Mouse (Mus musculus) E14TG2a.4 (cell line): ENCODE results near the gene Cyp39a1.

Experiments used
- H3K27me3 ChIP-seq: 2 replicates; pipeline ENCODE4 v1.6.1; 2014; ENCODE audit warnings: low read length, control low read depth; ENCODE audit not compliant: insufficient read depth
- H3K36me3 ChIP-seq: 2 replicates; pipeline ENCODE4 v1.6.1; 2014; ENCODE audit warnings: low read length, control low read depth; ENCODE audit not compliant: insufficient read depth
- H3K4me1 ChIP-seq: replicated peaks from 2 replicates; pipeline ENCODE4 v1.6.1; 2014; ENCODE audit warnings: low read depth, low read length, control low read depth
- H3K4me3 ChIP-seq: replicated peaks from 2 replicates; pipeline ENCODE4 v1.5.1; 2014; ENCODE audit warnings: mild to moderate bottlenecking, low read length
- H3K9me3 ChIP-seq: 2 replicates; pipeline ENCODE4 v1.6.1; 2014; ENCODE audit warnings: low read length, control low read depth
- CTCF ChIP-seq: conservative IDR thresholded peaks from 2 replicates; pipeline ENCODE4 v1.5.1; 2014; ENCODE audit warnings: low read length
- NANOG ChIP-seq: IDR thresholded peaks from 2 replicates; pipeline ENCODE4 v1.6.1; 2014; ENCODE audit warnings: borderline replicate concordance, low read length, mixed read lengths
- POU5F1 ChIP-seq: IDR thresholded peaks from 2 replicates; pipeline ENCODE4 v1.6.1; 2014; ENCODE audit warnings: low read length, borderline replicate concordance

Gene Cyp39a1

GRCm38 (mm10) chr17:43667290-43667843, at the start of gene Cyp39a1:
Gene Cyp39a1 (plus strand): TSS chr17:43667425.
- H3K4me3 ChIP-seq = peak within 1 kb of the TSS; percentile 89
- no peaks in the 10 kb centered on the region for H3K27me3 ChIP-seq
- TF ChIP-seq POU5F1 (no peak), NANOG (no peak), CTCF (no peak)

GRCm38 (mm10) chr17:43619156-43619555, 48.1 kb upstream of the Cyp39a1 start:
- Histone ChIP-seq H3K27me3 (peaks cover 11% of the 10 kb centered on the region; the same call in 1 of the 2 replicates), H3K9me3 (peaks cover 12% of the 10 kb centered on the region; the same call in 1 of the 2 replicates), H3K36me3 (no peaks in the 10 kb centered on the region), H3K4me3 (no peak overlapping the region), H3K4me1 (no peaks in the 10 kb centered on the region)
- no peak for TF ChIP-seq CTCF
- TF ChIP-seq NANOG = no peak
- TF ChIP-seq POU5F1 = no peak

More at GRCm38 (mm10) chr17:43667290-43667843, at the start of gene Cyp39a1:
- Histone ChIP-seq H3K36me3 (peaks cover 12% of the 10 kb centered on the region), H3K9me3 (no peaks in the 10 kb centered on the region), H3K4me1 (peaks cover 28% of the 10 kb centered on the region)

DNA sequence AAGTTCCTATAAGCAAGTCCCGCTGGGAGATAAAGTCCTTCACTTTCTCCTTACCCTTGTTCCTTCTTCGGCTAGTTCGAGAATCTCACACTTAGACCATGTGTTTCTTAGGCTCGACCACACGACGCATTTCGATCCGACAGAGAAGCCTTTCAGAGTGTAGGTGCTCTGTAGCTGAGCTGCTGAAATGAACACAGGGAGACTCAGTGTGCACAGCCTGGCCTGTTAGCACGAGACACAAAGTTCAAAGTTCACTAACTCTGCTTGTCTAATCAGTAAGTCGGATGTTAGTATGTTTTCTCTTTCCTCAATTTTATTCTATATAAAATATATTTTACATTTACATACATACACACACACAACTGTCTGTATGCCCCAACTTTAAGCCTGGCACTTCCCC, 45.1 kb upstream of the Cyp39a1 start:
- no peak overlapping the region for H3K4me3 ChIP-seq
- TF ChIP-seq POU5F1 (no peak), CTCF (no peak), NANOG (no peak)
- H3K9me3 ChIP-seq = peaks cover 12% of the 10 kb centered on the region; the same call in 1 of the 2 replicates
- H3K36me3 ChIP-seq = no peaks in the 10 kb centered on the region
- peaks cover 36% of the 10 kb centered on the region for H3K27me3 ChIP-seq
- H3K4me1 ChIP-seq = no peaks in the 10 kb centered on the region

DNA sequence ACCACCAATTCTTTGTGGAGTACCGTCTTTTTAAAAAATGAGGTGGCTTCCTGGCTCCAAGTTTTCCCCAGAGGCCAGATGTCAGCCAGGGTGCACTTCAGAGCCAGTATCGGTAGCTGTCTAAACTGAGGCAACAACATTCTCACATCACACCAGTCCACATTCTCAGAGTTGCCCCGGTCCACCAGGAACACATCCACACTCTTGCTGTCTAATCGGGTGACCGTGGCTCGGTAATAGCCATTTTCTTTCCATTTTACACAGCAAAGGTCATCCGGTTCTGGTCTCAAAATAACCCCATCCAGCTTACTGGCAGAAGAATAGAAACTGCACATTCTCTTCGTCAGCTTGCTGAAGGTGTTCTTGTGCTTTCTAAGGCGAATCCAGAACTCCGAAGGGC, 39.0 kb upstream of the Cyp39a1 start:
- no peak overlapping the region for H3K4me3 ChIP-seq
- TF ChIP-seq CTCF (no peak), POU5F1 (no peak), NANOG (no peak)
- no peaks in the 10 kb centered on the region for H3K9me3 ChIP-seq
- peaks cover 16% of the 10 kb centered on the region for H3K4me1 ChIP-seq
- H3K36me3 ChIP-seq = no peaks in the 10 kb centered on the region
- peaks cover 83% of the 10 kb centered on the region for H3K27me3 ChIP-seq

GRCm38 (mm10) chr17:43629026-43629495, 38.2 kb upstream of the Cyp39a1 start:
- Histone ChIP-seq H3K4me1 (peaks cover 16% of the 10 kb centered on the region), H3K36me3 (no peaks in the 10 kb centered on the region), H3K27me3 (peaks cover 88% of the 10 kb centered on the region), H3K9me3 (no peaks in the 10 kb centered on the region), H3K4me3 (peak overlapping the region; percentile 77)
- TF ChIP-seq POU5F1 (no peak), CTCF (no peak), NANOG (no peak)

GRCm38 (mm10) chr17:43629496-43630426, 37.5 kb upstream of the Cyp39a1 start, which contains the start of gene Tdrd6:
Gene Tdrd6 (minus strand): TSS chr17:43630299.
- Histone ChIP-seq H3K9me3 (no peaks in the 10 kb centered on the region), H3K4me3 (peak within 1 kb of the TSS; percentile 77), H3K36me3 (no peaks in the 10 kb centered on the region), H3K27me3 (peaks cover 91% of the 10 kb centered on the region), H3K4me1 (peaks cover 16% of the 10 kb centered on the region)
- TF ChIP-seq NANOG (no peak), CTCF (no peak), POU5F1 (no peak)

- peaks cover 16% of the 10 kb centered on the region for H3K4me1 ChIP-seq
- H3K4me3 ChIP-seq = peak overlapping the region; percentile 77
- peaks cover 84% of the 10 kb centered on the region for H3K27me3 ChIP-seq
- H3K36me3 ChIP-seq = no peaks in the 10 kb centered on the region
- TF ChIP-seq POU5F1 (no peak), CTCF (no peak), NANOG (no peak)
- H3K9me3 ChIP-seq = no peaks in the 10 kb centered on the region
Measured at GRCm38 (mm10) chr17:43630427-43630760, 36.8 kb upstream of the Cyp39a1 start.

DNA sequence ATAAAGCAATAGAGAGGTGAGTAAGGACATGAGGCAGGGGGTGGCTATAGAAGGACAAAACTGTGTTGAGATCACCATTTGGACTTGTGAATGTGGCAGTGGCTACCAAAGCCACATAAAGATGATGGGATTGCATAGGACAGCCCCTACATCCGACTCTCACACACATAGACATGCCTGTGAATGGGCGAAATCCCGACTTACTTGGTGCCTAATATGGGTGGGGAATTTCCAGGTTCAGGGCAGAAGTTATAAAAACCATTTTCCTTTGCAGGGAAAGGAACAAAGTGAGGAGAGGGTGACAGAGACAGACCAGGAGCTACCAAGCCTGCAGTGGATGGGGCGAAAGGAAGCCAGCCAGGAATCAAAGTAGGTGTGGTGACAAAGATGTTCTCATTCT, 30.1 kb upstream of the Cyp39a1 start:
- H3K9me3 ChIP-seq = no peaks in the 10 kb centered on the region
- H3K4me3 ChIP-seq = no peak overlapping the region
- peaks cover 5% of the 10 kb centered on the region for H3K4me1 ChIP-seq
- peaks cover 19% of the 10 kb centered on the region for H3K27me3 ChIP-seq
- H3K36me3 ChIP-seq = no peaks in the 10 kb centered on the region
- no peak for TF ChIP-seq POU5F1
- TF ChIP-seq NANOG = no peak
- TF ChIP-seq CTCF = no peak
